Mouse (Mus musculus): ENCODE measurements around the gene Krtap5-4. TPM values are rescaled to one million over a fixed set of nuclear protein-coding genes. Genes with fewer than 3 reads are reported as not detected.
"Not testable (repeated sequence)": the region's sequence is repeated elsewhere in the genome, so short reads cannot be mapped to it uniquely, and the experiment has no call there.

Krtap5-4 gene
- total RNA-seq (2021), result not detected

GRCm38 (mm10) chr7:142303249-142303648, at the start of gene Krtap5-4:
Gene Krtap5-4 (plus strand): TSS chr7:142303549.
- intact Hi-C loops (cut with DNase I), result no loop called here

GRCm38 (mm10) chr7:142255517-142255916, 47.8 kb upstream of the Krtap5-4 start:
- intact Hi-C loops (cut with DNase I), result loop anchor here (10.0 kb wide), 1 partner anchor 241 kb away; no protein-coding TSS in a partner anchor
- peak; percentile 43 to 49 for DNase-seq (ENCODE audit: low spot score in 2 of 2)

More at GRCm38 (mm10) chr7:142303249-142303648, at the start of gene Krtap5-4:
- DNase-seq (ENCODE audit: low spot score in 2 of 2), result no peak

- intact Hi-C loops (cut with DNase I), result loop anchor here (10.0 kb wide), 1 partner anchor 243 kb away; no protein-coding TSS in a partner anchor
These were observed 45.1 kb upstream of the Krtap5-4 start, which contains the start of gene Gm2431 for GRCm38 (mm10) chr7:142258254-142258653. Gene Gm2431 (minus strand): TSS chr7:142258354.

GRCm38 (mm10) chr7:142274263-142274662, 29.1 kb upstream of the Krtap5-4 start, which contains the start of gene Gm4559:
Gene Gm4559 (minus strand): TSS chr7:142274363.
- intact Hi-C loops (cut with DNase I); DNase-seq (ENCODE audit: low spot score in 2 of 2): not testable (repeated sequence)

More at GRCm38 (mm10) chr7:142258254-142258653, 45.1 kb upstream of the Krtap5-4 start, which contains the start of gene Gm2431:
- not testable (repeated sequence) for DNase-seq (ENCODE audit: low spot score in 2 of 2)

- intact Hi-C loops (cut with DNase I), result not testable (repeated sequence)
- DNase-seq (ENCODE audit: low spot score in 2 of 2), result peak; percentile 58 to 66
These were observed 25.2 kb upstream of the Krtap5-4 start for GRCm38 (mm10) chr7:142278183-142278582.

- DNase-seq (ENCODE audit: low spot score in 2 of 2); intact Hi-C loops (cut with DNase I): not testable (repeated sequence)
These were observed 24.1 kb upstream of the Krtap5-4 start for GRCm38 (mm10) chr7:142279291-142279690.

GRCm38 (mm10) chr7:142282847-142283246, 20.5 kb upstream of the Krtap5-4 start:
- DNase-seq (ENCODE audit: low spot score in 2 of 2); intact Hi-C loops (cut with DNase I): not testable (repeated sequence)

- peak; percentile 11 to 23 for DNase-seq (ENCODE audit: low spot score in 2 of 2)
- intact Hi-C loops (cut with DNase I), result no loop called here
These were observed 19.2 kb upstream of the Krtap5-4 start for GRCm38 (mm10) chr7:142284023-142284591.

GRCm38 (mm10) chr7:142284615-142285080, 18.7 kb upstream of the Krtap5-4 start:
- intact Hi-C loops (cut with DNase I), result no loop called here
- DNase-seq (ENCODE audit: low spot score in 2 of 2), result peak; percentile 88 to 91

GRCm38 (mm10) chr7:142285130-142285835, 18.1 kb upstream of the Krtap5-4 start:
- peak; percentile 18 to 21 for DNase-seq (ENCODE audit: low spot score in 2 of 2)
- intact Hi-C loops (cut with DNase I), result no loop called here

GRCm38 (mm10) chr7:142285910-142286612, 17.3 kb upstream of the Krtap5-4 start:
- intact Hi-C loops (cut with DNase I); DNase-seq (ENCODE audit: low spot score in 2 of 2): not testable (repeated sequence)

- intact Hi-C loops (cut with DNase I), result loop anchor here (1.0 kb wide), 1 partner anchor 17 kb away; no protein-coding TSS in a partner anchor
- DNase-seq (ENCODE audit: low spot score in 2 of 2), result peak in 1 of 2 experiments; percentile 13
These were observed 9.5 kb upstream of the Krtap5-4 start for GRCm38 (mm10) chr7:142293851-142294250.

GRCm38 (mm10) chr7:142295418-142295817, 7.9 kb upstream of the Krtap5-4 start:
- DNase-seq (ENCODE audit: low spot score in 2 of 2), result no peak
- intact Hi-C loops (cut with DNase I), result no loop called here

- DNase-seq (ENCODE audit: low spot score in 2 of 2); intact Hi-C loops (cut with DNase I): not testable (repeated sequence)
These were observed 7.2 kb upstream of the Krtap5-4 start for GRCm38 (mm10) chr7:142296108-142296507.

GRCm38 (mm10) chr7:142297018-142297417, 6.3 kb upstream of the Krtap5-4 start, which contains the start of gene Krtap5-1:
Gene Krtap5-1 (minus strand): TSS chr7:142297118.
- intact Hi-C loops (cut with DNase I), result not testable (repeated sequence)

GRCm38 (mm10) chr7:142303929-142304328, 580 bp downstream of the Krtap5-4 start:
- intact Hi-C loops (cut with DNase I); DNase-seq (ENCODE audit: low spot score in 2 of 2): not testable (repeated sequence)

More at GRCm38 (mm10) chr7:142297018-142297417, 6.3 kb upstream of the Krtap5-4 start, which contains the start of gene Krtap5-1:
- DNase-seq (ENCODE audit: low spot score in 2 of 2), result not testable (repeated sequence)

GRCm38 (mm10) chr7:142314600-142315285, 11.4 kb downstream of the Krtap5-4 start:
- intact Hi-C loops (cut with DNase I), result loop anchor here (5.0 kb wide), 1 partner anchor 183 kb away; the partner anchor contains the start of gene Tnnt3
- DNase-seq (ENCODE audit: low spot score in 2 of 2), result no peak

- DNase-seq (ENCODE audit: low spot score in 2 of 2), result peak; percentile 43 to 48
- intact Hi-C loops (cut with DNase I), result loop anchor here (1.0 to 5.0 kb wide), 3 partner anchors 181 to 359 kb away; partner anchors contain the start of gene Tnnt3
These were observed 13.2 kb downstream of the Krtap5-4 start for GRCm38 (mm10) chr7:142316558-142316957.

GRCm38 (mm10) chr7:142317216-142317615, 13.9 kb downstream of the Krtap5-4 start:
- intact Hi-C loops (cut with DNase I), result loop anchor here (2.0 to 5.0 kb wide), 2 partner anchors 180 to 264 kb away; partner anchors contain the start of gene Tnnt3
- no peak for DNase-seq (ENCODE audit: low spot score in 2 of 2)

All from left cerebral cortex, postnatal 25 days (tissue).